9 mouse cellular contexts compared by ENCODE assay signal in the genomic region with DNA sequence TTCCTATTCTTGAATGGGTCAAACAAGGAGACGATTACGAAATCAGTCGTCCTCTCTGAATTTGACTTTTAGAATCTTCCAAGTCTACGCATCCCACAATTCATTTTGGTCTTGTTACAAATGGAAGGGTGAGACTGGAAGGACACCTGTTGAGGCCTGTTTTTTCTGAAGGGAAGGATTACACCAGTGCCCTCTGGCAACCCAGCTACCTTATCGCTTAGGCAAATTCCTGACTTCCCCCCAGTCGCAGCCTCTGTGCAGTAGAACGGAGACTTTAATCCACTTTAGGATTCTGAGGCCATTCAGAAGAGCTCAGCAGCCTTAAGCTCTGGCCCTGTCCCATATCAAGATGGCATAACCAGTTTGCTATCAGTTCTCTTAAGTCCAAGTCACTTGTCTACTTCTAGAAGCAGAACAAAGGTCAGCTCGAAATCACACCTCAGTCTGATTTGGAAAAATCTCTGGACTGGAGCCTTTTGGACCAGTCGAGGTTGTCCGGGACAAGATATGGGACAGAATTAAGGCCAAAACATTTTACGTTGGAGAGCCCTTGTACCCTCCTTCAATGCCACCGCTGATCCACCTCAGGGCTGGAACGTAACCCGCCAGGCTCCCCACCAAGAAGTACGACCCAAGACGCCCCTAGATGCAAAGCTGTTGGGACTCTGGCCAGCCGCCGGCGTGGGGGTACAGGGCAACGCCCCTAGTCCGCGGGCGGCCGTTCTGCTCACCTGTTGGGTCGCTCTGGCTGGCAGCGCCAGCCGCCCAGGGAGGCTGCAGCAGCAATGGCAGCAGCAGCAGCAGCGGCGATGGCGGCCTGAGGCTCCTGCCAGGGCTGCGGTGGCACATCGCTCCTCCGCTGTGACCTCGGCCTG. TPM values are rescaled to one million over a fixed set of nuclear protein-coding genes. Genes with fewer than 3 reads are reported as not detected.
DNase-seq lines count a peak whose midpoint lies in the region; ATAC-seq lines count a peak whose summit lies in the region.
"Had no signal": no experiment of that assay in that cellular context is flagged by ENCODE, and none has a peak within 500 bp of the region (broad histone marks: within the 10 kb centered on the region; RNA-seq: fewer than 3 reads in every experiment).

No protein-coding gene starts in this region.

- peak overlapping the region; percentile 58 for H3K4me2 ChIP-seq in kidney, embryonic 14.5 days (replicated peaks; ENCODE audit: low read depth, low read length)
- peak overlapping the region; percentile 42 for H3K4me2 ChIP-seq in hindbrain, embryonic 14.5 days (replicated peaks)
- peak overlapping the region; percentile 58 for H3K4me2 ChIP-seq in midbrain, embryonic 12.5 days (replicated peaks)

- no peaks in the 10 kb centered on the region for H3K9me3 ChIP-seq in kidney, embryonic 14.5 days (ENCODE audit: control insufficient read depth, low read length)
- no peaks in the 10 kb centered on the region for H3K9me3 ChIP-seq in embryonic facial prominence, embryonic 10.5 days
- no peaks in the 10 kb centered on the region for H3K9me3 ChIP-seq in hindbrain, embryonic 14.5 days (ENCODE audit: control insufficient read depth, low read length)
- no peaks in the 10 kb centered on the region for H3K9me3 ChIP-seq in midbrain, embryonic 12.5 days

- peak; percentile 41; the same call in 1 of the 2 replicates for ATAC-seq in kidney, embryonic 14.5 days (ENCODE audit: low FRiP score, low TSS enrichment)
- no peak for ATAC-seq in hindbrain, embryonic 14.5 days (ENCODE audit: low FRiP score)
- no peak for ATAC-seq in midbrain, embryonic 12.5 days (ENCODE audit: low FRiP score, low read depth)
- ATAC-seq in erythroid progenitor cell, adult 5-6 weeks (replicated peaks; ENCODE audit: low FRiP score, poor library complexity, severe bottlenecking) = no peak
- ATAC-seq in activated CD4-positive, CD25-positive, alpha-beta regulatory T cell, adult 4 months = no peak

- H3K4me1 ChIP-seq in kidney, embryonic 14.5 days (ENCODE audit: control insufficient read depth, insufficient read depth, low read length) = peaks cover 8% of the 10 kb centered on the region
- peaks cover 12% of the 10 kb centered on the region for H3K4me1 ChIP-seq in embryonic facial prominence, embryonic 10.5 days
- H3K4me1 ChIP-seq in hindbrain, embryonic 14.5 days (replicated peaks; ENCODE audit: control insufficient read depth, insufficient read depth, low read length) = no peaks in the 10 kb centered on the region
- peaks cover 7% of the 10 kb centered on the region; the same call in 1 of the 2 replicates for H3K4me1 ChIP-seq in midbrain, embryonic 12.5 days

- no peak for DNase-seq in kidney, adult 8-10 months
- DNase-seq in embryonic facial prominence, embryonic 10.5 days (ENCODE audit: low spot score) = no peak
- DNase-seq in hindbrain, embryonic 14.5 days (ENCODE audit: low spot score) = no peak
- no peak for DNase-seq in adrenal gland, postnatal 10 days

- H3K27ac ChIP-seq in kidney, embryonic 14.5 days (ENCODE audit: low read depth, low read length) = no peak overlapping the region
- no peak overlapping the region; the same call in 1 of the 2 replicates for H3K27ac ChIP-seq in embryonic facial prominence, embryonic 10.5 days (replicated peaks)
- no peak overlapping the region for H3K27ac ChIP-seq in hindbrain, embryonic 14.5 days
- no peak overlapping the region for H3K27ac ChIP-seq in midbrain, embryonic 12.5 days (replicated peaks)

- H3K36me3 ChIP-seq in kidney, embryonic 14.5 days (ENCODE audit: control insufficient read depth, insufficient read depth, low read length) = no peaks in the 10 kb centered on the region
- H3K36me3 ChIP-seq in embryonic facial prominence, embryonic 10.5 days (replicated peaks) = no peaks in the 10 kb centered on the region
- no peaks in the 10 kb centered on the region for H3K36me3 ChIP-seq in hindbrain, embryonic 14.5 days (replicated peaks; ENCODE audit: control insufficient read depth, insufficient read depth)
- no peaks in the 10 kb centered on the region for H3K36me3 ChIP-seq in midbrain, embryonic 12.5 days

- H3K9ac ChIP-seq in kidney, embryonic 14.5 days (ENCODE audit: low read depth, low read length) = peak overlapping the region; percentile 37; the same call in 1 of the 2 replicates
- H3K9ac ChIP-seq in hindbrain, embryonic 14.5 days = no peak overlapping the region
- H3K9ac ChIP-seq in midbrain, embryonic 12.5 days (replicated peaks) = peak overlapping the region; percentile 37; the same call in 1 of the 2 replicates

- H3K4me3 ChIP-seq in kidney, embryonic 14.5 days (ENCODE audit: low read length) = peak overlapping the region; percentile 38
- H3K4me3 ChIP-seq in embryonic facial prominence, embryonic 10.5 days = peak overlapping the region; percentile 62
- H3K4me3 ChIP-seq in hindbrain, embryonic 14.5 days (replicated peaks; ENCODE audit: low read length) = peak overlapping the region; percentile 20; the same call in 1 of the 2 replicates
- peak overlapping the region; percentile 39 for H3K4me3 ChIP-seq in midbrain, embryonic 12.5 days
- H3K4me3 ChIP-seq: myocyte had no signal

- H3K27me3 ChIP-seq in kidney, embryonic 14.5 days (ENCODE audit: control insufficient read depth, insufficient read depth, low read length) = peaks cover 28% of the 10 kb centered on the region
- H3K27me3 ChIP-seq in embryonic facial prominence, embryonic 10.5 days (replicated peaks; ENCODE audit: low read depth, poor library complexity, severe bottlenecking) = peaks cover 48% of the 10 kb centered on the region
- H3K27me3 ChIP-seq in hindbrain, embryonic 14.5 days (ENCODE audit: control insufficient read depth, insufficient read depth, low read length) = peaks cover 28% of the 10 kb centered on the region
- H3K27me3 ChIP-seq in midbrain, embryonic 12.5 days = peaks cover 32% of the 10 kb centered on the region

- WGBS in kidney, embryonic 14.5 days = 20% methylated on average over 34 of the region's 34 CpGs
- 12% methylated on average over 34 of the region's 34 CpGs for WGBS in embryonic facial prominence, embryonic 10.5 days
- WGBS in hindbrain, embryonic 14.5 days = 19% methylated on average over 29 of the region's 34 CpGs
- WGBS in midbrain, embryonic 12.5 days = 12% methylated on average over 34 of the region's 34 CpGs

RNA-seq across cellular contexts. Expression of a gene that starts 0.7 kb away (rescaled TPM):
- 2.7 and 4.0 TPM in 2 replicates for polyA plus RNA-seq in kidney, embryonic 14.5 days (2014; fragmentation: Nextera tagmentation; extraction: Ambion mirVana)
- polyA plus RNA-seq in embryonic facial prominence, embryonic 10.5 days (2016; fragmentation: Nextera tagmentation; extraction: Ambion mirVana) = 1.9 and 2.6 TPM in 2 replicates
- 2.5 and 2.9 TPM in 2 replicates for polyA plus RNA-seq in hindbrain, embryonic 14.5 days (2014; fragmentation: Nextera tagmentation; extraction: Ambion mirVana)
- 0.84 TPM in 2 replicates for polyA plus RNA-seq in midbrain, embryonic 12.5 days (2016; fragmentation: Nextera tagmentation; extraction: Ambion mirVana)
- total RNA-seq in erythroid progenitor cell, adult 5-6 weeks (2015; ENCODE audit: low replicate concordance) = 31.0 and 37.7 TPM in 2 replicates
- 17.2 and 24.4 TPM in 2 replicates for total RNA-seq in erythroid progenitor cell, adult 5-6 weeks (2017; ENCODE audit: low replicate concordance)
- 100 to 1,000 TPM; 114 to 115 TPM for total RNA-seq in adrenal gland, postnatal 10 days (2021)
- polyA plus RNA-seq in activated CD4-positive, CD25-positive, alpha-beta regulatory T cell, adult 4 months (2017; shearing (Covaris generic)) = under 1 TPM; 0.83 to 0.97 TPM
